Mouse (Mus musculus) E14TG2a.4 (cell line): ENCODE measurements around the gene Anks1b.

Experiments
- CTCF ChIP-seq: conservative IDR thresholded peaks from 2 replicates; pipeline ENCODE4 v1.5.1; 2014; ENCODE audit warnings: low read length
- NANOG ChIP-seq: IDR thresholded peaks from 2 replicates; pipeline ENCODE4 v1.6.1; 2014; ENCODE audit warnings: borderline replicate concordance, low read length, mixed read lengths

DNA sequence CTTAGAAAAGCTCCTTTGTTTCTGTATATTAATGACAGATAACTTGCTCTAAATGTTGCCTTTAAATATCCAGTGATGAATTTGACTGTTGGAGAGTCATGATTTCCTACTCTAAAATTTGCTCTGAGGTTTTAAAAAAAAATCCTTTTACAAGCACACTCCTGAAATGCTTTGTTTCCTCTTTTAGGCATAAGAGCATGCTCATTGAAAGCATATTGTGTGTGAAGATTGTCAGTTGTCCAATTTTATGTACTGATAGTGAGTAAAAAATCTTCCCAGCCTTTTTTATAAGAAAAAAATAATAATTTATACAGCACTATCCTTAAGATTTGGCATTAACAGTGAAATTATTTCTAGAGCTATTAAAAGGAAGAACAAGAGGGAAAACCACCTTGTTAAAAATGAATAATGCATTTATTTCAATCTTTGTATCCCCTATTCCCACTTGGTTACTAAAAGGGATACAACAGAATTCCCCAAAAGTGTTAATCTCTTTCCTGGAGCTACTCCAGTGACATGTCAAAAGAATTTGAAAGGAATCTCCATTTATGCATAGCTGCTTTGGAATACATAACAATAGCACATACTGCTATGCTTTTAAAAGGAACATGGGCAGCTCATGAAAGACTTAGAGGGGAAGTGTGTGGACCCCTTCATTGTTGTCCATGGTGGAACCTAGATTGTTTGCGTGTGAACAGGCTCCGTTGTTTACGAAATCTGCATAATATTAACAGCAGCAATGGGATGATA lies 130.8 kb downstream of the Anks1b start:
- no peak for TF ChIP-seq CTCF
- no peak for TF ChIP-seq NANOG
